Mouse (Mus musculus) heart, adult 8-10 months (tissue): ENCODE results near the gene Gm21119. TPM values are rescaled to one million over a fixed set of nuclear protein-coding genes. Genes with fewer than 3 reads are reported as not detected.
A peak's percentile ranks its signal among the peaks of the same experiment; 100 is the strongest.
"Not testable (repeated sequence)": the region's sequence is repeated elsewhere in the genome, so short reads cannot be mapped to it uniquely, and the experiment has no call there.

ENCODE experiments used
- DNase-seq: peaks from one replicate; pipeline ENCODE4 v3.0.0; 2022; ENCODE audit warnings: low spot score
- total RNA-seq, 4 experiments: library from RNA; stranded (reverse); gene quantifications; 2 replicates each; pipeline ENCODE4 v1.2.4; 2022

Gm21119 gene
- total RNA-seq: 1 to 10 TPM in 1 of 4 experiments, under 1 TPM in 1, not detected in 2; 0.59 to 1.3 TPM

GRCm38 (mm10) chr8:20614619-20615018 lies at the start of gene Gm21119:
Gm21119 (plus strand) TSS chr8:20614919.
- not testable (repeated sequence) for DNase-seq

GRCm38 (mm10) chr8:20566753-20567152 lies 48.0 kb upstream of the Gm21119 start:
- not testable (repeated sequence) for DNase-seq

GRCm38 (mm10) chr8:20581081-20581480 lies 33.6 kb upstream of the Gm21119 start:
- DNase-seq: not testable (repeated sequence)

GRCm38 (mm10) chr8:20582772-20583171 lies 31.9 kb upstream of the Gm21119 start:
- not testable (repeated sequence) for DNase-seq

- not testable (repeated sequence) for DNase-seq
Measured at GRCm38 (mm10) chr8:20588268-20589177, 26.2 kb upstream of the Gm21119 start.

GRCm38 (mm10) chr8:20589178-20589539 lies 25.6 kb upstream of the Gm21119 start:
- not testable (repeated sequence) for DNase-seq

GRCm38 (mm10) chr8:20590117-20590997 lies 24.4 kb upstream of the Gm21119 start:
- peak; percentile 30 for DNase-seq

- DNase-seq: not testable (repeated sequence)
Measured at GRCm38 (mm10) chr8:20591002-20591401, 23.7 kb upstream of the Gm21119 start.

- DNase-seq: not testable (repeated sequence)
Measured at GRCm38 (mm10) chr8:20592732-20593272, 21.9 kb upstream of the Gm21119 start.

GRCm38 (mm10) chr8:20593841-20594240 lies 20.9 kb upstream of the Gm21119 start:
- peak; percentile 49 for DNase-seq

GRCm38 (mm10) chr8:20596081-20596841 lies 18.5 kb upstream of the Gm21119 start:
- not testable (repeated sequence) for DNase-seq

GRCm38 (mm10) chr8:20596842-20597708 lies 17.6 kb upstream of the Gm21119 start:
- peak; percentile 53 for DNase-seq

- not testable (repeated sequence) for DNase-seq
Measured at GRCm38 (mm10) chr8:20598300-20599170, 16.2 kb upstream of the Gm21119 start.

GRCm38 (mm10) chr8:20599350-20599749 lies 15.4 kb upstream of the Gm21119 start:
- not testable (repeated sequence) for DNase-seq

GRCm38 (mm10) chr8:20610856-20611255 lies 3.9 kb upstream of the Gm21119 start:
- not testable (repeated sequence) for DNase-seq

- DNase-seq: not testable (repeated sequence)
Measured at GRCm38 (mm10) chr8:20612721-20613120, 2.0 kb upstream of the Gm21119 start.

GRCm38 (mm10) chr8:20630766-20631165 lies 16.0 kb downstream of the Gm21119 start:
- not testable (repeated sequence) for DNase-seq

- not testable (repeated sequence) for DNase-seq
Measured at GRCm38 (mm10) chr8:20637931-20638330, 23.2 kb downstream of the Gm21119 start.

GRCm38 (mm10) chr8:20643536-20643935 lies 28.8 kb downstream of the Gm21119 start:
- peak; percentile 31 for DNase-seq
